ENCODE assay signal across 24 mouse cellular contexts in genomic region chr1:128506551-128507313, GRCm38 (mm10).
DNase-seq lines count a peak whose midpoint lies in the region; ATAC-seq and TF ChIP-seq lines count a peak whose summit lies in the region.
"Had no signal": no experiment of that assay in that cellular context is flagged by ENCODE, and none has a peak within 500 bp of the region (broad histone marks: within the 10 kb centered on the region; RNA-seq: fewer than 3 reads in every experiment).

No protein-coding gene starts in this region.

- peaks cover 8% of the 10 kb centered on the region; the same call in 1 of the 2 replicates for H3K9me3 ChIP-seq in hindbrain, embryonic 10.5 days
- H3K9me3 ChIP-seq in hindbrain, embryonic 14.5 days (ENCODE audit: control insufficient read depth, low read length) = 0 out of 2 replicates have a peak, but pooled peaks cover 3% of the 10 kb centered on the region
- no peaks in the 10 kb centered on the region for H3K9me3 ChIP-seq in megakaryocyte, embryonic 14.5 days
- H3K9me3 ChIP-seq: forebrain, embryonic 13.5 days; hindbrain, embryonic 15.5 days; limb, embryonic 15.5 days; neural tube, embryonic 15.5 days had no signal

- no peak overlapping the region for H3K4me3 ChIP-seq in hindbrain, embryonic 10.5 days
- H3K4me3 ChIP-seq in hindbrain, embryonic 14.5 days (replicated peaks; ENCODE audit: low read length) = no peak overlapping the region
- peak overlapping the region; percentile 78 for H3K4me3 ChIP-seq in megakaryocyte, embryonic 14.5 days (replicated peaks)
- H3K4me3 ChIP-seq: forebrain, embryonic 13.5 days; hindbrain, embryonic 15.5 days; limb, embryonic 15.5 days; neural tube, embryonic 15.5 days had no signal

- H3K27me3 ChIP-seq in hindbrain, embryonic 10.5 days (ENCODE audit: insufficient read depth, poor library complexity, severe bottlenecking) = no peaks in the 10 kb centered on the region
- no peaks in the 10 kb centered on the region for H3K27me3 ChIP-seq in hindbrain, embryonic 14.5 days (ENCODE audit: control insufficient read depth, insufficient read depth, low read length)
- no peaks in the 10 kb centered on the region for H3K27me3 ChIP-seq in megakaryocyte, embryonic 14.5 days (replicated peaks)
- H3K27me3 ChIP-seq: forebrain, embryonic 13.5 days; hindbrain, embryonic 15.5 days; limb, embryonic 15.5 days; neural tube, embryonic 15.5 days had no signal

- no peak overlapping the region for H3K4me2 ChIP-seq in hindbrain, embryonic 14.5 days (replicated peaks)
- H3K4me2 ChIP-seq: forebrain, embryonic 13.5 days; heart, embryonic 11.5 days; hindbrain, embryonic 15.5 days; limb, embryonic 15.5 days; neural tube, embryonic 15.5 days had no signal

- H3K4me1 ChIP-seq in hindbrain, embryonic 10.5 days (replicated peaks) = peaks cover 6% of the 10 kb centered on the region; the same call in 1 of the 2 replicates
- H3K4me1 ChIP-seq in hindbrain, embryonic 14.5 days (replicated peaks; ENCODE audit: control insufficient read depth, insufficient read depth, low read length) = no peaks in the 10 kb centered on the region
- peaks cover 72% of the 10 kb centered on the region for H3K4me1 ChIP-seq in megakaryocyte, embryonic 14.5 days
- H3K4me1 ChIP-seq: forebrain, embryonic 13.5 days; hindbrain, embryonic 15.5 days; limb, embryonic 15.5 days; neural tube, embryonic 15.5 days had no signal

- no peak for ATAC-seq in hindbrain, embryonic 14.5 days (ENCODE audit: low FRiP score)
- ATAC-seq: forebrain, embryonic 13.5 days; intestine, embryonic 16.5 days; midbrain, embryonic 16.5 days had no signal

- DNase-seq in hindbrain, embryonic 10.5 days (ENCODE audit: low spot score) = no peak
- no peak for DNase-seq in hindbrain, embryonic 14.5 days (ENCODE audit: low spot score)
- DNase-seq in brain, embryonic 14.5 days (ENCODE audit: low read depth) = peak; percentile 6
- DNase-seq in thymus, postnatal 14 days = peak; percentile 45
- no peak for DNase-seq in kidney, postnatal 25 days
- DNase-seq in left cerebral cortex, postnatal 4 days = no peak
- no peak for DNase-seq in left cerebral cortex, adult 8-10 months (ENCODE audit: low spot score in 2 of 2)
- DNase-seq: adrenal gland, postnatal 25 days; cerebellum, adult 18-20 months; cerebellum, postnatal 36 days; gastrocnemius, postnatal 36 days; heart, postnatal 14 days; kidney, postnatal 4 days; lung, adult 2 months had no signal

- peak overlapping the region; percentile 13; the same call in 1 of the 2 replicates for H3K27ac ChIP-seq in hindbrain, embryonic 10.5 days
- H3K27ac ChIP-seq in hindbrain, embryonic 14.5 days = no peak overlapping the region
- H3K27ac ChIP-seq: forebrain, embryonic 13.5 days; hindbrain, embryonic 15.5 days; limb, embryonic 15.5 days; macrophage; neural tube, embryonic 15.5 days; stomach, postnatal 0 days had no signal

- 86% methylated on average over 4 of the region's 4 CpGs for WGBS in hindbrain, embryonic 10.5 days
- WGBS in hindbrain, embryonic 14.5 days = 86% methylated on average over 4 of the region's 4 CpGs

- intact Hi-C loops in left cerebral cortex, postnatal 4 days (cut with DNase I) = no loop called here

- TF ChIP-seq CTCF in brain, embryonic 14.5 days (IDR thresholded peaks at IDR 0.05; ENCODE audit: borderline replicate concordance, extremely low read depth, insufficient read depth, insufficient read length) = no peak

- no peak for TF ChIP-seq POLR2A in brain, embryonic 14.5 days (IDR thresholded peaks at IDR 0.05; ENCODE audit: borderline replicate concordance, extremely low read depth, insufficient read depth, insufficient read length, poor library complexity, severe bottlenecking)

- H3K36me3 ChIP-seq in hindbrain, embryonic 10.5 days = no peaks in the 10 kb centered on the region
- H3K36me3 ChIP-seq in hindbrain, embryonic 14.5 days (replicated peaks; ENCODE audit: control insufficient read depth, insufficient read depth) = no peaks in the 10 kb centered on the region
- H3K36me3 ChIP-seq in megakaryocyte, embryonic 14.5 days (replicated peaks; ENCODE audit: low read length) = peaks cover 16% of the 10 kb centered on the region
- H3K36me3 ChIP-seq: hindbrain, embryonic 15.5 days; limb, embryonic 15.5 days; neural tube, embryonic 15.5 days had no signal

- no peak overlapping the region for H3K9ac ChIP-seq in hindbrain, embryonic 14.5 days
- H3K9ac ChIP-seq: forebrain, embryonic 13.5 days; hindbrain, embryonic 15.5 days; limb, embryonic 15.5 days; neural tube, embryonic 15.5 days had no signal

Comparison
In these comparisons a context has a peak if more than half of its experiments do, and no peak if none do; other contexts are left out.
1. DNase-seq: peak in brain, embryonic 14.5 days (single experiment) and thymus, postnatal 14 days (single experiment); none in hindbrain, embryonic 10.5 days (single experiment), hindbrain, embryonic 14.5 days (single experiment), kidney, postnatal 25 days (0 of 2), left cerebral cortex, postnatal 4 days (single experiment) and left cerebral cortex, adult 8-10 months (0 of 2).